Mouse (Mus musculus) spleen, postnatal 0 days (tissue): Measurements from ENCODE around the gene H2-Eb1. TPM values are rescaled to one million over a fixed set of nuclear protein-coding genes. Genes with fewer than 3 reads are reported as not detected.

Experiments used
- polyA plus RNA-seq: library from polyadenylated mRNA; unstranded; fragments of >200 nt; fragmentation: Nextera tagmentation; extraction: Ambion mirVana; gene quantifications from 2 replicates; pipeline ENCODE4 v1.2.1, GENCODE M21; 2015

The H2-Eb1 gene
- 23.4 and 39.6 TPM in 2 replicates for polyA plus RNA-seq

GRCm38 (mm10) chr17:34305380-34306030 lies at the start of gene H2-Eb1:
H2-Eb1 (plus strand) TSS chr17:34305867.

GRCm38 (mm10) chr17:34257594-34258375 lies 47.9 kb upstream of the H2-Eb1 start, which contains the start of gene H2-Ab1:
H2-Ab1 (plus strand) TSS chr17:34257689.

GRCm38 (mm10) chr17:34287648-34288047 lies 18.0 kb upstream of the H2-Eb1 start, which contains the start of gene H2-Aa:
H2-Aa (minus strand) TSS chr17:34287823.

GRCm38 (mm10) chr17:34325436-34325835 lies 19.8 kb downstream of the H2-Eb1 start, which contains the start of gene H2-Eb2:
H2-Eb2 (plus strand) TSS chr17:34325665.

GRCm38 (mm10) chr17:34354539-34354938 lies 48.9 kb downstream of the H2-Eb1 start, which contains the start of gene Btnl2:
Btnl2 (plus strand) TSS chr17:34354822.

Other genes starting within 250 kb of the H2-Eb1 start
- gene H2-Oa, start 213.5 kb upstream of the H2-Eb1 start, polyA plus RNA-seq: 2.5 and 4.4 TPM in 2 replicates
- 19.0 and 25.7 TPM in 2 replicates for gene H2-DMa, start 186.3 kb upstream of the H2-Eb1 start, polyA plus RNA-seq
- 56.4 and 65.3 TPM in 2 replicates for gene Brd2, start 183.2 kb upstream of the H2-Eb1 start, polyA plus RNA-seq
- gene H2-DMb2, start 162.6 kb upstream of the H2-Eb1 start, polyA plus RNA-seq: 4.8 and 5.6 TPM in 2 replicates
- gene H2-DMb1, start 152.8 kb upstream of the H2-Eb1 start, polyA plus RNA-seq: 4.4 and 8.9 TPM in 2 replicates
- 15.1 and 20.2 TPM in 2 replicates for gene Tap1, start 118.3 kb upstream of the H2-Eb1 start, polyA plus RNA-seq
- gene Psmb9, start 118.1 kb upstream of the H2-Eb1 start, polyA plus RNA-seq: 33.4 and 43.3 TPM in 2 replicates
- gene Psmb8, start 108.1 kb upstream of the H2-Eb1 start, polyA plus RNA-seq: 65.0 and 89.6 TPM in 2 replicates
- gene Tap2, start 102.3 kb upstream of the H2-Eb1 start, polyA plus RNA-seq: 21.0 and 29.0 TPM in 2 replicates
- 2.4 and 3.9 TPM in 2 replicates for gene H2-Ob, start 67.0 kb upstream of the H2-Eb1 start, polyA plus RNA-seq
- 61.1 and 90.6 TPM in 2 replicates for gene H2-Ab1, start 48.2 kb upstream of the H2-Eb1 start, polyA plus RNA-seq
- gene H2-Aa, start 18.0 kb upstream of the H2-Eb1 start, polyA plus RNA-seq: 36.2 and 55.0 TPM in 2 replicates
- gene H2-Eb2, start 19.8 kb downstream of the H2-Eb1 start, polyA plus RNA-seq: 0.07 and 0.08 TPM in 2 replicates
- 0.20 and 0.27 TPM in 2 replicates for gene Btnl2, start 49.0 kb downstream of the H2-Eb1 start, polyA plus RNA-seq
- gene Btnl1, start 71.3 kb downstream of the H2-Eb1 start, polyA plus RNA-seq: 0.07 and 0.14 TPM in 2 replicates
- 0.20 and 0.57 TPM in 2 replicates for gene BC051142, start 93.0 kb downstream of the H2-Eb1 start, polyA plus RNA-seq
- not detected in 2 replicates for gene Btnl4, start 171.5 kb downstream of the H2-Eb1 start, polyA plus RNA-seq
- not detected in 2 replicates for gene Btnl6, start 211.5 kb downstream of the H2-Eb1 start, polyA plus RNA-seq